Mouse (Mus musculus) right cerebral cortex, postnatal 14 days (tissue): ENCODE measurements around the gene Tmem88b.

ENCODE experiments used
- DNase-seq: peaks from one replicate; pipeline ENCODE4 v3.0.0; 2022

The Tmem88b gene

DNA sequence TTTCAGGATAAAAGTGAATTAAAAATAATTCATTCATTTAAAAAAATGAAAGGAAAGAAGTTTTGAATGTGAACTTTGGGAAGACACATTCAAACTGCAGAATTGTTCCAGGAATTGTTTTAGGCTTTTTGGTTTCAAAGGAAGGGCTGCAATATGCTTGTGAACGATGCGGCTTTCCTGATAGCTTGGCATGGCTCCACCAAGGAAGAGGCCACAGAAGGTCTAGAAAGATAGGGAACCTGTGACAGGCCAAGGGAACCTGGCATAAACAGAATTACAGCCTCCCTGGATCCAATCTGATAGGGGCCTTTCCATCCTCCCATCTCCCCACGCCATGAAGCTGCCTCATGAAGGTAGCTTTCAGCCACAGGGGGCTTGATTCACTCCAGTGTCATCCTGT lies 2.6 kb upstream of the Tmem88b start:
- DNase-seq: no peak

DNA sequence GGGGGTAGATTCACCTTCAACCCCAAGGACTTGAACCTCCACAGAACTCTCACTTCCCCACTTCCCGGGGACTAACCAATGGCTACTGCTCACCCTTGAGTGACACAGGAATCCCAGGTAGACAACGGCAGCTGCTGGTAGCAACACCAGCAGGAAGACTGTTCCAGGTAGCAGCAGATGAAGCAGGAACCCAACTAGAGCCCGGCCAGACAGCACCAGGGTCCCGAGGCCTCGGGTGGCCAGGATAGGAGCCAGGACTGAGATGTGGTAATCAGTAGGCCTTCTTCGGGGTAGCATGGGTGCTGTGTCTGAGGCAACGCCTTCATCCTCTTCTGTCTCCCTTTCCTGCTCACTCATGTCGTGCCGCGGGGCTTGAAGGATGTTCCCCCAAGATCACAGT lies 428 bp downstream of the Tmem88b start:
- no peak for DNase-seq

GRCm38 (mm10) chr4:155784081-155784701 lies 1.5 kb downstream of the Tmem88b start:
- DNase-seq: peak; percentile 76

DNA sequence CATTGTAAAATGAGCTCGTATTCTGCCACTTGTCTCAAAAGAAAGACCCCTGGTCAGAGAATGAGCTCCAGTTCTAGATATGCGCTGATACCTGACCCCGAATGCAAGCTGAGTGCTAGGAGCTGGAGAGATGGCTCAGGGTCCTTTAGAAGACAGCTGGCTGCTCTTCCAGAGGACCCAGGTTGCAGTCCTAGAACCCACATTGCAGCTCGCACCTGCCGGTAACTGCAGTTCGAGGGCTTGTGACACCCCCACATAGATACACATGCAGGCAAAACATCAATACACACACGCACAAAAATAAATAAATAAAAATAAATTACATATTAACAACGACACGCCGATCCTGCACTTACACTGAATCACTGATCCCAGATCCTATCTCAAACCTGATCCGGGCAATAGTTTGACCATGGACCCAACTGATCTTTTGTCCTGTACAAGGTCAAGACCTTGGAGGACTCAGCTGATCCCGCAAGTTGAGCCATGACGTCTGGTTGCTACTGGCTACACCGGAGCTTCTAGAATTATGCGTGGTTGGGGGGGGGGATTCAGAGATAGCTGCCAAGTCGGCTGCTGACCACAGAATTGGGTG lies 2.1 kb downstream of the Tmem88b start:
- DNase-seq: no peak

DNA sequence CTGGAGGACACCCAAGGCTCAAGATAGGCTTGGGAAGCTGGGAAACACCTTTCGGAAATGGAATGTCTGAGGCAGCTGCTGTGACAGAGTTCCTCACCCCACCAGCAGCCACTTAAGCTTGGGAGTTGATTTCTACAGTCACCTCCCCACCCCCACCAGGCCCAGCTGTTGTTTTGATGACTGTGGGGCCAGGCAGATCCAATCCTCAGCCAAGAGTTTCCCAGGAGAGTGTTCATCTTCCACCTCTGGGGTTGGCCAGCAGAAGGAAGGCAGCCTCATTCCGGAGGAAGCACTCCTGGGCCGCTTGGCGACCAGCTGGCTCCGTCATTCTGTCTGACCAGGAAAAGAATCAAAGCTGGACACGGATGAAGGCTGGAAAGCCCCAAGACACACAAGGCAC lies 4.8 kb downstream of the Tmem88b start:
- DNase-seq: no peak

DNA sequence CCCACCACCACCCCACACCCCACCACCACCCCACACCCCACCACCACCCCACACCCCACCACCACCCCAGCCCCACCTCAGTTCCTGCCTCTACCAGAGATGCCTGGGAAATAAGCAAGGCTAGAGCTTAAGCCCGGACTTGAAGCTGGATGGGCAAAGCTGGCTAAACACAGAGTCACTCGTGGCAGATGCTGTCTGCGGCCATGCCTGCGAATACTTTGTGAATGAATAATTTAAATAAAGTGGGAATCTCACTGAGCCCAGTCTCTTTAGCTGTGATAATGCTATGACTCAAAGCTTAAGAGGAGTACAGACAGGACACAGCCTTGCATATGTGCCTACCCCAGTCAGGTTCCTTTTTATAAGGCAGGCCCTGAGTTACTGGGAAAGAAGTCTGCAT lies 6.2 kb downstream of the Tmem88b start:
- DNase-seq: no peak

DNA sequence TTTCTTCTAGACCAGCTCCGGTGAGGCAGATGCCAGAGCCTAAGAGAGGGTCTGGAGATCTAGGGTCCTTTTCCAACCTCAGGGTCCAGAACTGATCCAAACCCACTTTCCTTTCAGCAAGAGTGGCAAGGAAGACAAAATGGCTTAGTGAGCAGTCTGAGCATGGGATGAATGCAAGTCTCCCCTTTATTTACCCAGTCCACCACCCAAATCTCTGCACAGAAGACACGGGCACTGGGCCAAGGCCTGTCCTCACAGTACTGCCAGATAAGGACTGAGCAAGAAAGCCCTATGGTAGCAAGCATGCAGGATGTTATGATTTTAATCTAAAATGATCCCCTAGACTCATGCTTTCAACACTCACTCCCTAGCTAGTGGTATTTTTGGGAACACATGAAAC lies 7.9 kb downstream of the Tmem88b start:
- no peak for DNase-seq

- no peak for DNase-seq
Measured at GRCm38 (mm10) chr4:155776704-155777335, 8.9 kb downstream of the Tmem88b start.

- DNase-seq: no peak
Measured at GRCm38 (mm10) chr4:155775855-155776254, 9.8 kb downstream of the Tmem88b start.

DNA sequence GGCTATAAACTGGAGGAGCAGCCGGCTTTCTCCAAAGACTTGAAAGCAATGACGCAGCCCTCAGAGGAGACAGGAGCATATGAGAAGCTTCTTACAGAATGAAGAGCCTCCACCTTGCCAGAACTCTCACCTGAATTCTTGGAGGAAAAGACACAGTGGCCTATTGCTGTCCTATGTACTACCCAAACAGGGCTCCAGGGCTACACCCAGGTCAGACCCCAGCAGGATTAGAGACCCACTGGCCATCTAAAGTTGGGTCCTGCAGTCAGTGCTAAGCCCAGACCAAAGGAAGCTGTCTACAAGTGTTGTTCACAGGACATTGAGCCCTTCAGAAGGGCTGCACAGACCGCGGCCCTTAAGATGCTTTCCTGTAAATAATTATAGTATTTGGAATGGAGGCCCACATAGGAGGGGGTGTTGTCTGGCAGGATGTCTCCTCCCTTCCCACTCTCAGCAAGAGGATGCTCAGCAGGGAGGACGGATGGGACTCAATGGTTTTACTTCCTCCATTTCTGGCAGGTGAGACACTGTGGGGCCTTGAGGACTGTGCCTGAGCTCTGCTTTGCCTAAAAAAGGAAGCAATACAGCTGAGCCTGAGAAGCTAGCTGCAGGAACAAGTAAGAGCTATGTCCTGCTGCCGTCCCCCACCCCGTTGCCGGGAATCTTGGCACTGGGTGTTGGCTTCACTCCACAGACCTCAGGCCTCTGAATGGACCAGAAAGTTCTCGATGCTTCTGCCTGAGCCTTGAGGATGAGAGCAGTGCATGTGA lies 10.5 kb downstream of the Tmem88b start:
- DNase-seq: peak; percentile 39

- DNase-seq: peak; percentile 83
Measured at GRCm38 (mm10) chr4:155774280-155774754, 11.4 kb downstream of the Tmem88b start, which contains the start of gene Vwa1. Gene Vwa1 (minus strand): TSS chr4:155774698.

GRCm38 (mm10) chr4:155773335-155774078 lies 12.2 kb downstream of the Tmem88b start:
- DNase-seq: no peak

- DNase-seq: no peak
Measured at GRCm38 (mm10) chr4:155772786-155773185, 12.9 kb downstream of the Tmem88b start.

DNA sequence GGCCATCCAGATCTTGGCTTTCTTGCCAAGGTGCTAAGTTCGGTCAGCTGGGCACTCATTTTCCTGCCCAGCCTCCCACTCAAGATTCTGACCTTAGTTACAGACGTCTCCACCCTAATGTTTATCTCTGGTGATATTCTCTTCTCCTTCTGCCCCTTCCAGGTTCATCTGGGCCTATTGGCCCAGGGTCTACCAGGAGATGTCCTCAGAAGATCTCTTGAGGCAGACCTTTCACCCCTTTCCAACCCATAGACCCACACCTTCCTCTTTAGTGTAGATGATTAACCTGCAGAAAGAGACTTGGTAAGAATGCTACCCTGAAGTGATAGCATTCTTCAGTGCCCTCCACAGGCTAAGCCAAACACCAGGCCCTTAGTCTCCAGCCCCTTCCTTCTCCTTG lies 14.0 kb downstream of the Tmem88b start:
- DNase-seq: no peak

- DNase-seq: no peak
Measured at GRCm38 (mm10) chr4:155770626-155771025, 15.0 kb downstream of the Tmem88b start.

DNA sequence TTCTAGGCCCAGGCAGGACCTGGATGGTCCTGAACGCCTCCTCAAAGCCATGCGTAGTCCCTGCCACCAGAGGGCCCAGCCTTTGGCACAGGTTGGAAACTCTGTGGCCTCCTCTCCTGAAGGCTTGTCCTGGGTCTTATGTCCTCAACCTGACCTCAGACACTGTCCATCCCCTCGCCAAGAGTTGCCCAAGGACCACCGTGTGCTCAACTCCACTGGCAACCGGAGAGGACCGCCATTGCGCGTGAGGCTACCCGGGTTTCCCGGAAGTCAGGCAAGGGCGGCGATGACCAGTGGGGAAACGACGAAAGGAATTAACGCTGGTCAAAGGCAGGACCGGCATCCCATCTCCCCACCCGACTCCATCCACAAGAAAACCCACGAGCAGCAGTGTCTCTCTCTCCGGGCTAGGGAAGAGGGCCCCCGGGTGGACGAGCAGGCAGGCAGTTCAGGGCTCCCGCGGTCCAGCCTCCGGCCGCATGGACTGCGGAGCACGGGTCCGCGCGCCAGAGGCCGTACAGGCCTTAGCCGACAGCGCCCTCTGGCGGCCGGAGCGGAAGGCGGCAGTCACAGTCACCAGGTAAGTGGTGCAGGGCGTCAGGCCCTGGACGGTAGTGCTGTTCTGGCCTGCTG lies 15.7 kb downstream of the Tmem88b start:
- peak; percentile 90 for DNase-seq

DNA sequence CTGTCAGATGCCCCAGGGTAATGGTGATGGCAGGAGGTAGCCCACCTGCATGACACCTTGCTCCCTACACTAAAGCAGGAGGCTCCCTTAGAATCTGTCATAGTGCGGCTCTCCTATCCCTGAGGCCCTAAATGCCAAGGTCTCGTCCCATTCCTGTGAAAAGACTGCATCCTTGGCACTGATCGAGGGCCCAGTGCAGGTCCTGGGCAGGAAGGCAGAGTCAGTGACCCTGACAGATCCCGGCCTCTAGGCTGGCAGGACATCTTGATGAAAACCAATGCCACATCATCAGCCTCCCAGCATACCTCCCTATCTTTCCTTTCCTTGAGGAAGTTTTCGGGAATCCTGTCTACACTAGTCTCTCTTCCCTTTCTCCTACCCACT lies 16.2 kb downstream of the Tmem88b start:
- no peak for DNase-seq

DNA sequence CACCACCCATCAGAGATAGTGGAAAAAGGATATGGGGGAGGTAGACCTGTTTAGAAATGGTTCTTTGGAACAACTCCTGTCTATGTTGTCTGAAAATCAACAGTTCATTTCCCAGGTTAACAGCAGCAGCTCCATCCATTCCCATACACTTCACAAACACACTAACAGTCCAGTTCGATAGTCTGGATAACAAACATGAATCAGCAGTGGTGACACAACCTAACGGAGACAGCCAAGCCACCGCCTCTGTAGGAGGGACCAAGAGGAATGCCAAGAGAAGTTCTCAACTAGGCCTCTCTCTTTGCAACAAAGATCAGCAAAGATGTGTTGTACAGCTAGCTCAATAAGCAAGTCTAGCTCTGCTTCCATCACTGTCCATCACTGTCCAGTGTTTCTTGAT lies 23.3 kb downstream of the Tmem88b start:
- no peak for DNase-seq

DNA sequence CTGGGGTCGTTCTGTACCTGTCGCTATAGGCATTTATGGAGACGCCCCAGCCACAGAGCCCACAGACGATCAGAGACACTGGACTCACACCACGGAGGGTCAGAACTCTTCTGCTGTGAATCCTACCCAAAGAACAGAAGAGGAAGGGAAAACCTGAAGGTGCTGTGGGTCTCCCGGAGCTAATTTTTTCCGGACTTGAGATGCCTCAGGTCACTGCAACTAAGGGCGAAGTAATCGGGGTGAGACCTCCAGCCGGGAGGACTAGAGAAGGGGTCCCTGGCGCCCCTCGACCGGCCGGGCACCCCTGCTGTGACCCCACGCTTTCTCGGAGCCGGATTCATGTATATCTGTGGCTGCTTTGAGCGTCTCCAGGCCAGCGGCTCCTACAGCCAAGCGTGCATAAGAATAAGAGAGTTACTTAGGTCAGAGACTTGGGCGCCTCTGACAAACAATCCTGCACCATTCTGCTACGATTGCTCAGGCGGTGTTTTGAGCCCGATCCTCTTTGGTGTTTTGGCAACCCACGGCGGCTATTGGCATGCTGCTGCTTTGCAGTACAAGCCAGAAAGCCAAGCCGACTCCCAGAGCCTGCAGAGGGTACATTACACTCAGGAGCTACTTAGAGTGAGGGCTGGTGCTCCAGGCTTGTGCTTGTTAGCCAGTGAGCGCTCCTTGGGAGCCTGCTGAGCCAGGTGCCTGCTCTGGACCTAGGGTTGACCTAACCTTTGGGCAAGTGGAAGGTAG lies 24.1 kb downstream of the Tmem88b start:
- no peak for DNase-seq

DNA sequence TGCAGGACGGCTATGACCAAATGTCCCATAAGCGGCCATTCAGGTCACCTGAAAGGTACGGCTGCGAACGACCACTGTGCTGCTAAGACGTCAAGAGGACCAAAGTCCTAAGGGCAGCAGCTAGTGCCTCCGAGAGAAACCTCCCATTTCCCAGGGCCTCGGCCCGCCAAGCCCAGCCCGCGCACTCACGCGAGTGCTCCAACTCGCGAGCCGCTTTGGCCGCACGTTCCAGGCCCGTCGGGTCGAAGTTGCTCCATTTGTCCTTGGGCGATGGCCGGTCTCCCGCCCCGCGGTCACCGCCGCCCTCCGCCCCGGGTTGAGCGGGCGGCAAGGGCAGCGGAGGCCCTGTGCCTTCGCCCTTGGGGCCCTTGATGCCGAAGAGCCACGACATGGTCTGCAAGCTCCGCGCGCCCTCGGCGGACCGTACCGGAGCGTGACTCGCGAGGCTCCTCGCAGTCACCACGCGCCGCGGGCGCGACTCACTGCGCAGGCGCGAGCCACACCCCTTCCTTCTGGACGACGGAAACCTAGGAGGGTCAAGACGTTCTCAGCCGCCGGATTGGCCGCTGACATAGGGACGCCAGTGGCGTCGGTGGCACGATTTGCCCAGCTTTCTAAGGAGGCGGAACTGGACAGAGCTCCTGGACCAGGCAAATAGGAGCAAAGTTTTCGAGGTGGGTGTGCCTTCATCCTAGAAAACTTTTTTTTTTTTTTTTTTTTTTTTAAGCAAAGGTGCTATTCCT lies 24.9 kb downstream of the Tmem88b start, which contains the start of gene Atad3a:
TSS of gene Atad3a (minus strand) at position 481 of the 743 bp plus-strand sequence.
- peak; percentile 98 for DNase-seq
